Mouse (Mus musculus) pancreas, adult 10 weeks (tissue): ENCODE measurements around the gene Gm773. TPM values are rescaled to one million over a fixed set of nuclear protein-coding genes. Genes with fewer than 3 reads are reported as not detected.

Source experiments
- polyA plus RNA-seq: library from polyadenylated mRNA; stranded (reverse); fragments of 350-450 nt; fragmentation: Illumina TruSeq; extraction: RNeasy Lipid Tissue Mini Kit (QIAGEN cat#74804); gene quantifications from one replicate; pipeline ENCODE4 v1.2.3, GENCODE M21; 2015; ENCODE audit warnings: low read depth, low replicate concordance; ENCODE audit not compliant: insufficient read depth

Gm773 gene
- polyA plus RNA-seq = not detected

DNA sequence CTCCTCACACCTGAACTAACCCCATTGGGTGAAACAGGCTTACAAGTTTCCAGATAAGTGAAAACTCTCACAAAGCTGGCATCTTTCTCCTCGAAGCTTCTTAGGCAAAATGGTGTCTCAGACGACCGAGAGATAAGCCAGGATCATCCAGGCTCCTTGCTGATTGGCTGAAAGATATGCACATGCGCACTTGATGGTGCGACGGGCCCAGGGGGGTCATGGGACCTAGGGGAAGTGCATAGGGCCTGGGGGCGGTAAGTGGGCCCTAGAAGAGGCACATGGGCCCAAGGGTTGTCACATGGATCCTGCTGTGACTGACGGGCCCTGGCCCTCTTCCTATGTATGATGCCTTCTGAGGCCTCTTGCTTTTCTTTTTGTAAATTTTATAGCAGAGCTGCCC is at the start of gene Gm773:
Gm773 (minus strand) TSS at position 111 of the 400 bp plus-strand sequence.

Other genes starting within 250 kb of the Gm773 start
- not detected for gene 3830403N18Rik, start 76.3 kb downstream of the Gm773 start, polyA plus RNA-seq
- gene Zfp449, start 133.5 kb upstream of the Gm773 start, polyA plus RNA-seq = 1.4 TPM
- 1.3 TPM for gene Smim10l2a, start 161.7 kb upstream of the Gm773 start, polyA plus RNA-seq
- gene Gm2174, start 235.1 kb upstream of the Gm773 start, polyA plus RNA-seq = not detected
- 43.9 TPM for gene Ints6l, start 242.0 kb upstream of the Gm773 start, polyA plus RNA-seq